Mouse (Mus musculus) cerebellum, postnatal 36 days (tissue): Measurements from ENCODE around the gene Rbp4.

Experiments used
- DNase-seq, 2 experiments: peaks; one replicate each; pipeline ENCODE4 v3.0.0; 2021 to 2022; ENCODE audit warnings: mixed read lengths in 2 of 2

Gene Rbp4

DNA sequence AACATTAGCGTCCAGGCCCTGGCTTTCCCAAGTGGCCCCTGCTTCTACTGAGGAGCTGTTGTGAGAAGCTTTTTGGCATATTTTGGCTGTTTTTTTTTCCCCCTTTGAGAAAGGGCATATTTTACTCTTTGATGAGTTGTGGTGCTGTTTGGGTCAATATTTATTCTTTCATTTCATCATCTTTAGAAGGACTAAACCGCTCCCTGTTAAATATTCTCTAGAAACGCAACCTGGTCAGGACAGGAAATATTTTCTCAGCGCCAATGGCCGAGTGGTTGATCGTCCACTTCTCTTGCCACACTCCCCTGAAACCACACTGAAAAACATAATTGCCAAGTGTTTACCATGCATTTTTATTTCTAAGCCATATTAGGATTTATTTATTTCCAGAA lies at the start of gene Rbp4:
TSS of gene Rbp4 (minus strand) at position 63 of the 392 bp plus-strand sequence.
- no peak for DNase-seq

GRCm38 (mm10) chr19:38164633-38165032 lies 39.6 kb upstream of the Rbp4 start:
- DNase-seq: no peak

DNA sequence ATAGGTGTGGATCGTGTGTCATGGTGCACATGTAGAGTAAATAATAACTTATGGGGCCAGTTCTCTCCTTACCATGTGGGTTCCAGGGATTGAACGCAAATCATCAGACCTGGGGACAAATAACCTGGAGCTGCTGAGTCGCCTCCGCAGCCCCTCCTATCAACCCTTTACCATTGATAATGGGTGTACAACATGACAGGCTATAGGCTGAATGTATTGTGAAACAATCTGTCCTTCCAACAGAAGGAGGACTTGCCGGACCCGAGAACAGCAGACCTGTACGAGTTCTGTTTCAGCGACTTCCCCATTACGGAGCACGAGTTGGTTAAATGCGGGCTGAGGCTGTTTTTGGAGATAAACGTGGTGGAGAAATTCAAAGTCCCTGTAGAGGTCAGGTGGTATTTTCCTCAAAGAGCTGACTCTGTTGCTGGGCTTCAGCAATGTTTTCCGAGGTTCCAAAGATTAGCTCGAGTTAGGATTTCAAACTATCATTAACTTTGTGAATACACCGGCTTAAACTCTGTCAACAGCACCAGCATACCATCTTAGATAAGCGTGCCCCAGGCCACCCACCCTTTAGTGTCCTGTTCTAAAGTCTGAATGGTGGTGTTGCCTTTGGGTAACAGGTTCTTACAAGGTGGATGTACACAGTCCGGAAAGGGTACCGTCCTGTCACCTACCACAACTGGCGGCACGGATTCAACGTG lies 36.7 kb upstream of the Rbp4 start:
- no peak for DNase-seq

DNA sequence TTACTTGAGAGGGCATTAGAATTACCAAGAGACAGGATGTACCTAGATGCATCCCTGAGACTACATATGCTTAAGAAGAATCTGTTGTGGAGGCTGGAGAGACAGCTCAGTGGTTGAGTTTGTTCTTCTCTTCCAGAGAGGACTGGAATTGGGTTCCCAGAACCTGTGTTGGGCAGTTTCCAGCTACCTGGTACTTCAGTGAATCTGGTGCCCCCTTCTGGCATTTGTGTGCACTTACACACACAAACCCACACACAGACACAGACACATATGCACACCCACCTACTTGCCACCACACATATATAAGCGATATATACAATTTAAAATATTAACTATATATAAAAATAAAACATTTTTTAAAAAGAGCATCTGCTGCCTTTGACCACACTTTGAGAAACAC lies 31.2 kb upstream of the Rbp4 start:
- no peak for DNase-seq

- no peak for DNase-seq
Measured at GRCm38 (mm10) chr19:38143540-38144271, 18.6 kb upstream of the Rbp4 start.

GRCm38 (mm10) chr19:38134806-38135205 lies 9.7 kb upstream of the Rbp4 start:
- DNase-seq: no peak

DNA sequence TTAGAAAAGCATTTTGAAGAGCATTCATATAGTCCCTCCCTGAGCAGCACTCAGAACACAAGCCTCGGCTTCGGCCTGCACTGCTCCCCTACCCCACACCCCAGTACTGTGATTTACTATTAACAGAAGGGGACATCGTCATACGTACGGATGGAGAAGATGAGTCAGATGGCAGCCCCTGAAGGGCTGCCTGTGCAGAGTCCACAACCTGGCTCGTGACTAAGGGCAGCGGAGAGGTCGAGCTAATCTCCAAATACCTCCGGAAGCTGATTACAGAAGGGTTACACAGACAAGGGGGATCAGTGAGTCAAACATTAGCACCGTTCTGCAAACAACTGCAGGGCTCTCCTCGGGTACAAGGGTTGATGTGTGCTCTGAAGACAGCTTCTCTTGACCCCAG lies 8.9 kb upstream of the Rbp4 start:
- no peak for DNase-seq

DNA sequence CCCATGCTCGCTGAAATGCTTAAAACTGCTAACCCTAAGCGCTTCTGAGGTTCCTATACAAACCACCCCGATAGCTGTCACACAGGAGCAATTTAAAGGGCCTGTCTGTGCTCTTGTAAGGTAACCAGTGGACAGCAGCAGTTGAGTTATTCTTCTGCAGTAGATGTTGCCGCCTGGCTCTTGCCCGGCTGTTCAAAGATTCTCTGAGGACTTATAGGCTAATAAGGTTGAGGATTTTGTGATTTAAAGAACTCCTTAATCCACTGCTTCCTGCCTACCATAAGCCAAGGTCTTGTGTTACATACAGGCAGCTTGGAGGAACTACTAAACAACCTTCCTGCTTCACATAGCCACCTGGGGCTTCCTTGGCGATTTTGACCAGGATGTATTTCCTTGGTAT lies 7.4 kb upstream of the Rbp4 start, which contains the start of gene Pde6c:
TSS of gene Pde6c (plus strand) at position 301 of the 400 bp plus-strand sequence.
- no peak for DNase-seq

GRCm38 (mm10) chr19:38126656-38127055 lies 1.6 kb upstream of the Rbp4 start:
- no peak for DNase-seq

GRCm38 (mm10) chr19:38124401-38125218 lies 471 bp downstream of the Rbp4 start:
- no peak for DNase-seq

DNA sequence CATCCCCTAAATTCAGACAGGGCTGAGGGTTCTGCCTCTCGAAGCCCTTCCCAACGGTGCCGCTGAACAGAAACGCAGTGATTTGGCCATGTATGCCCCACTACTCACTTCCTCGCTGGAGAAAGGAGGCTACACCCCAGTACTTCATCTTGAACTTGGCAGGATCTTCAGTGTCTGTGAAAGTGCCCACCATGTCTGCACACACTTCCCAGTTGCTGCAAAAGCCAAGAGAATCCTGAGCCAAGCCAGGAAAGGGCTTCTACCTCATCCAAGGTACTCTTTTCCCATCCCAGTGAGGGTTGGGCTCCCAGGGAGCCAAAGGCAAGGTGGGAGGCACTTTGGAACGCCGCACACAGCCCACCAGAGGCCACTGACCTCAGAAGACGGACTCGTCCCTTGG lies 1.2 kb downstream of the Rbp4 start:
- DNase-seq: no peak

GRCm38 (mm10) chr19:38120123-38120760 lies 4.8 kb downstream of the Rbp4 start:
- DNase-seq: no peak

- DNase-seq: no peak
Measured at GRCm38 (mm10) chr19:38114834-38115491, 10.1 kb downstream of the Rbp4 start.

DNA sequence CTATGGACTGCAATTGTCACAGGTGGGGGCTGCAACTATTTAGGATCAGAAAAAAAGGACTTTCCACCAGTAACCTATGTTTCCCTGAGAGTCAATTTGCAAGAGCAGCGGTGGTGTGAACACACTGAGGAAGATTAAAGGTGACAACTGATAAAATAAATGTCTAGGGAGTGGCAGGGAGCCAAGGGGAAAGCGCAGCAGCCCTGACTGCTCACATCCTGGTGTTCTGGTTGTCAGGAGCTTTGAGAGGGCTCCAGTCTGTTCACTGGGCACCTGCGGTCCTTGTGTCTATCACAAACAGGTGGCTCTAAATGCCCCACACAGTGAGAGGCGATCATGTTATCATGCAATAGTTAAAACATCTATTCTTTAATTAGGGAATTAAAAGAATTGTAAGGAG lies 12.5 kb downstream of the Rbp4 start:
- DNase-seq: no peak

DNA sequence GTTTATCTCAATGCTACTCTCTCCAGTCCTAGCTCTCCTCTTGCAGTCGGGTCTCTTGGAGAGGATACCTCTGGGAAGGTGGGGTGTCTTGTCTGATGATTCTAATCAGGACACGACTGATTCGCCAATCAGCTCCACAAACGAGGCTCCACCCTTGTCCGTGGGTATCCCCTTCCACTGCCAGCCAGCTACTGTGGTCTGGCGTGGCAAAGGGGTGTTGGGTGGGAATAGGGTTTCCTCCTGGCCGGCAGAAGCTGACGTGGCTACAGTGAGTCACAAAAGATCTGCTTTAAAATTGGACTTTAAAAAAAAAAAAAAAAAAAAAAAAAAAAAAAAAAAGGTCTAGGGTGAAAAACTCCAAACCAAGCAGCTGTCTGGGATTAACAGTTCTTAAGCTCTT lies 14.0 kb downstream of the Rbp4 start:
- DNase-seq: no peak

- no peak for DNase-seq
Measured at GRCm38 (mm10) chr19:38109506-38110242, 15.4 kb downstream of the Rbp4 start.

GRCm38 (mm10) chr19:38107871-38108270 lies 17.2 kb downstream of the Rbp4 start:
- DNase-seq: no peak

- DNase-seq: no peak
Measured at GRCm38 (mm10) chr19:38096858-38097758, 28.0 kb downstream of the Rbp4 start, which contains the start of gene Ffar4. Gene Ffar4, plus strand, starts transcription at chr19:38097071.

GRCm38 (mm10) chr19:38096231-38096630 lies 28.9 kb downstream of the Rbp4 start:
- no peak for DNase-seq

- DNase-seq: no peak
Measured at GRCm38 (mm10) chr19:38091512-38091985, 33.5 kb downstream of the Rbp4 start.
